Mouse (Mus musculus) heart, adult 18-20 months (tissue): ENCODE results near the gene Stac3. TPM values are rescaled to one million over a fixed set of nuclear protein-coding genes. Genes with fewer than 3 reads are reported as not detected.

Experiments used
- total RNA-seq, 2 experiments: library from RNA; stranded (reverse); gene quantifications; 2 replicates each; pipeline ENCODE4 v1.2.3; 2021

Stac3 gene
- total RNA-seq, 2 experiments from 2014 or later, result 0.37 to 0.54 TPM

Other genes with a start within 250 kb of the Stac3 start
- gene Kif5a, start 238.3 kb upstream of the Stac3 start, total RNA-seq, result under 1 TPM; 0.41 to 0.89 TPM
- gene Dctn2, start 235.3 kb upstream of the Stac3 start, total RNA-seq, result 100 to 1,000 TPM; 139 to 146 TPM
- gene Mbd6, start 212.7 kb upstream of the Stac3 start, total RNA-seq, result 10 to 100 TPM; 16.7 to 20.2 TPM
- gene Mars, start 189.9 kb upstream of the Stac3 start, total RNA-seq, result 10 to 100 TPM; 43.7 to 44.8 TPM
- 1 to 10 TPM; 4.0 to 5.4 TPM for gene Arhgap9, start 179.7 kb upstream of the Stac3 start, total RNA-seq
- gene Gli1, start 159.7 kb upstream of the Stac3 start, total RNA-seq, result under 1 TPM; 0.82 to 0.87 TPM
- not detected for gene Inhbe, start 147.3 kb upstream of the Stac3 start, total RNA-seq
- gene Inhbc, start 131.3 kb upstream of the Stac3 start, total RNA-seq, result not detected
- 100 to 1,000 TPM; 146 to 169 TPM for gene R3hdm2, start 121.4 kb upstream of the Stac3 start, total RNA-seq
- gene Ndufa4l2, start 13.3 kb downstream of the Stac3 start, total RNA-seq, result 10 to 100 TPM; 23.9 to 27.0 TPM
- gene Shmt2, start 20.8 kb downstream of the Stac3 start, total RNA-seq, result 10 to 100 TPM; 39.3 to 44.7 TPM
- gene Nxph4, start 32.9 kb downstream of the Stac3 start, total RNA-seq, result under 1 TPM; 0.35 to 0.39 TPM
- 10 to 100 TPM; 65.2 to 69.7 TPM for gene Lrp1, start 119.5 kb downstream of the Stac3 start, total RNA-seq
- gene Stat6, start 141.3 kb downstream of the Stac3 start, total RNA-seq, result 10 to 100 TPM; 45.2 to 45.7 TPM
- gene Nemp1, start 165.2 kb downstream of the Stac3 start, total RNA-seq, result 1 to 10 TPM; 3.6 to 3.8 TPM
- 1 to 10 TPM; 4.8 to 5.3 TPM for gene Nab2, start 166.9 kb downstream of the Stac3 start, total RNA-seq
- under 1 TPM in 1 of 2 experiments, not detected in 1; 0.08 TPM for gene Myo1a, start 203.5 kb downstream of the Stac3 start, total RNA-seq
- not detected for gene Tac2, start 222.8 kb downstream of the Stac3 start, total RNA-seq
- gene Zbtb39, start 237.9 kb downstream of the Stac3 start, total RNA-seq, result 1 to 10 TPM; 6.8 to 7.6 TPM